Mouse (Mus musculus) left cerebral cortex, adult 11 months (tissue): ENCODE measurements around the gene Selenoo.

Source experiments
- DNase-seq: peaks from one replicate; pipeline ENCODE4 v3.0.0; 2022; ENCODE audit warnings: low spot score

Selenoo gene

GRCm38 (mm10) chr15:89088607-89089247 is at the start of gene Selenoo:
Selenoo (plus strand) TSS chr15:89089084.
- peak; percentile 78 for DNase-seq

DNA sequence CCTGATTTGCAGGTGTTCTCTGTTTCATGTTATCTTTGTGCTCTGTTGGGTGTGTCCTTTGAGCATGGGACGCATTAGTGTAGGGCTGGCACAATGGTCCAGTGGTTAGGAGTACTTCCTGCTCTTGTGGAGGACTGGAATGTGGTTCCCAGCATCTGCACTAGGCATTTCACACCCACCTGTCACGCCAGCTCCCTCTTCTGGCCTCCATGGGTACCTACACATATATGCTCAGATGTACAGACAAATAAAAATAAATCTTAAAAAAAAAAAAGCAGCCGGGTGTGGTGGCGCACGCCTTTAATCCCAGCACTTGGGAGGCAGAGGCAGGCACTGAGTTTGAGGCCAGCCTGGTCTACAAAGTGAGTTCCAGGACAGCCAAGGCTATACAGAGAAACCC is 44.5 kb upstream of the Selenoo start:
- DNase-seq = no peak

DNA sequence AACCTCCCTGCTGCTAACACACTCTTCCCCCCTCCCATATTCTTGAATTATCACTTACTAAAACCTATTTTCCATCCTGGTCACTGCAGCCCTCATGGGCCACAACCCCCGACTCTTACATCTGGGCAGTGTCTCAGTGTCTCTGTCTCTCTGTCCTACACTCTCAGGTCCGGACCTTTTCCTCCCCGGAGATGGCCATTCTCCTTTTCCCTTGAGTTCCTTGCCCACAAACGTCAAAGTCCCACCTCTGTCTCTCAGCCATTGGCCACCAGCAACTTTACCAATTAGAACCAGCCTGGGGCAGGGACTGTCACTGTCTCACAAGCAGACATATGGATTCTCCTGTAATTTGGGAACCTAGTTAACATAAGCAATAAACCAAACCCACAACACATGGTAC is 42.5 kb upstream of the Selenoo start:
- no peak for DNase-seq

DNA sequence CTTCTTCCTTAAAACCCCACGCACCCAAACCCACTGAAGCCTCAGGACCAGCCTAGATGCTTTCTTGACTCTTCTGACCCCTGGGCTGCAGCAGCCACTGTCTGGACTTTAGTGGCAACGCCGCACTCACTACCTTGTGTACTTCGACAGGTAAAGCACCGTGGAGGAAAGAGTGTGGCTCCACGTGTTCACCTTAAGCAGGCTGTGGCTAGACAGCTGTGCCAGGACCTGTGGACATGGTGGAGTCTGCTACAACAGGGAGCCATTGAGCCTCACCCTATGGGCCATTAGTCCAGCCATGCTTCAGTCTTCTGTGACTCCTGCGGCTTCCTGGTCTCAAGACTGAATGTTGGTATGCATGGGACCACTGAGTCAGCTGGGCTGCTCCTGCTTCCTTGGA is 34.2 kb upstream of the Selenoo start:
- DNase-seq = no peak

- no peak for DNase-seq
Observed at GRCm38 (mm10) chr15:89058736-89059135, 30.1 kb upstream of the Selenoo start.

DNA sequence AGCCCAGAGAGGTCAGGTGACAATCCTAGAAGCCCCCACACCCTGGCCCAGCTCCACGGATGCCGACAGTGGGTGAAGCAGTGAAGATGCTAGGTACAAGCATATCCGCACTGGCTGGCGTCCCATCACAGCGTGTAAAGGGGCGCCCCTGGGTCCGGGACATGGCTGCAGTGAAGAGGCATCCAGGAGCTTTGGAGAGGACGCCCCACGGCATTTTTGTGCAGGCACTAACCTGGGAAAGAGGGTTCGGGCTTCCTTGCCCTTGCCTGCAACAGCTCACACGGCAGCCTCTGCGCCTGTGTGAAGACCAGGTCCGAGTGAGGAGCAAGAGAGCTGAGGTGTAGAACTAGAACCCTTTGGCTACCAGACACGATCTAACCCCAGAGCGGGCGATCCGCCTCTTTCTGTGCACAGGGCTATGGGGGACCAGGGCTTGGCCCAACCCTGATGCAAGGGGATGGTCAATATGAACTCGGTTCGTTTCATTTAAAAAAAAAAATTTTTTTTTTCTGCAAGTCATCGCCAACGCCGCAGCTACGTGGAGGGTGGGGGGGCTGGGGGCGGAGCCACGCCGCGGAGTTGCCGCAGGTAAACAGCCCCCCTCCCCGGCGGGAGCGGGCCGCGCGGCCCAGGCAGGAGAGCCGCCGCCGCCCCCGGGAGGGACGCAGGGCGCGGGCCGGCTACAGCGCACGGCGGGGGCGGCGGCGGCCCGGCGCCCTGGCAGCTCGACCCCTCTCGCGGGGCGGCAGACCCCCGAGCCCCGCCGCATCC is 29.5 kb upstream of the Selenoo start, which contains the start of gene Panx2:
Gene Panx2, plus strand, starts transcription at position 574 of the 771 bp plus-strand sequence.
- DNase-seq = no peak

DNA sequence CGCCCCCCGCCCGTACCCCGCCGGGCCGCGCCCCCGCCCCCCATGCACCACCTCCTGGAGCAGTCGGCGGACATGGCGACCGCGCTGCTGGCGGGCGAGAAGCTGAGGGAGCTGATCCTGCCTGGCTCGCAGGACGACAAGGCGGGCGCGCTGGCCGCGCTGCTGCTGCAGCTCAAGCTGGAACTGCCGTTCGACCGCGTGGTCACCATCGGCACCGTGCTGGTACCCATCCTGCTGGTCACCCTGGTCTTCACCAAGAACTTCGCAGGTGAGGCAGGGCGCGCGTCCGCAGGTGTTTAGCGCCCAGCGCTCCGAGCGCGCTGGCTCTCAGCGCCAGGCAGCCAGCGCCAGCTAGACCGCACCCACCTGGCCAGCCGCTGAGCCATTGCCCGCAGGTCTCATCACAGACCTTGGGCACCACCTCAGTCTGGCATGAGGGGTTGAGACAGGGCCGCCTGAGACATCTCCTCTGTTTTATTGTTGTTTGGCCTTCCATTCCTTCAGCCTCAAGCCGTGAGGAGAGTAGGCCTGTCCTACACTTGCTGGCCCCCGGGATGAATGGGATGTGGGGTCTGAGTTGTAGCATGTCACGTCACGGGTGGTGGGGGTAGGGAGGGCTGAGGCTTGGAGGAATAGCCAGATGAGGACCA is 28.7 kb upstream of the Selenoo start:
- no peak for DNase-seq

GRCm38 (mm10) chr15:89060811-89061460 is 27.9 kb upstream of the Selenoo start:
- DNase-seq = no peak

DNA sequence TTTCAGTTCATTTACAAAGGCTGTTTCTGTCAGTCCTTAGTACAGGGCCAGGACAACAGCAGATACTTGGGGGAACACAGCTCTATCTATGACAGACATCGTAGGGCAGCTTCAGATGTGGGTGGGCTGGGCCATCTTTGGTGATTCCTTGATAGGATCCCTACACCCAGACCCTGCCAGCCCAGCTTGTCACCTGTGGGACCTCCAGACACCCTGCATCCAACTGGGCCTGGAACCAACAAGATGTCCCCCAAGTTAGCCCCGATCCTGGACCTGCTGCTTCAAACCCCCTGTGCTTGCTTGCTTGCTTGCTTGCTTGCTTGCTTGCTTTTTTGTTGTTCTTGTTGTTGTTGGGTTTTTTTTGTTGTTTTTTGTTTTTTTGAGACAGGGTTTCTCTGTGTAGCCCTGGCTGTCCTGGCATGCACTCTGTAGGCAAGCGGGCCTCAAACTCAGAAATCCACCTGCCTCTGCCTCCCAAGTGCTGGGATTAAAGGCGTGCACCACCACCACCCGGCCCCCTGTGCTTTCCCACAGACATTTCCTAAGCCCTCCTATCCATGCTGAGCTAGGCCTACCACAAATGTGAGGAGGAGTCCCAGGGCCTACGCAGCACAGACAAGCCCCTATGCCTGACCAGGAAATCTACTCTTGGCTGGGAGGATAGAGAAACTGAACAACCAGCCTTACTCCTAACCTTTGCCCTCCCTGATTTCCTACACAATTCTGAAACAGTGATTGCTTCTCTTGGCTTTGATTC is 26.9 kb upstream of the Selenoo start:
- no peak for DNase-seq

DNA sequence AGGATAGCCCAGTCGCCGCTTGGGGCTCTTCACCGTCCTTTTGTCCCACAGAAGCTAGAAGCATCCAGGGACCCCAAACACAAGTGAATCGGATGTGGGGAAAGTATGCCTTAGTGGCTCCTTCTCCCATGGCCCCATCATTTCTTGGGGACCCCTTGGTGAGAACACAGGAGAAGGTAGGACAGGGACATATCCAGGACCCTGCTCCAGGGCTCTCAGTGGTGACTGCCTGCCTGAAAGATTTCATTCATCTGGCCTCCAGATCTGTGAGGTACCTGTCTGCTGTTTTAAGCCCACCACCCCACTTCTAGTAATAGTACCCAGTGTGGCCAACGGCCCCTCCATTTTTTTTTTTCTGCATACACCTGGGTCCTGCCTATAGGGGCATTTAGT is 26.4 kb upstream of the Selenoo start:
- DNase-seq = no peak

DNA sequence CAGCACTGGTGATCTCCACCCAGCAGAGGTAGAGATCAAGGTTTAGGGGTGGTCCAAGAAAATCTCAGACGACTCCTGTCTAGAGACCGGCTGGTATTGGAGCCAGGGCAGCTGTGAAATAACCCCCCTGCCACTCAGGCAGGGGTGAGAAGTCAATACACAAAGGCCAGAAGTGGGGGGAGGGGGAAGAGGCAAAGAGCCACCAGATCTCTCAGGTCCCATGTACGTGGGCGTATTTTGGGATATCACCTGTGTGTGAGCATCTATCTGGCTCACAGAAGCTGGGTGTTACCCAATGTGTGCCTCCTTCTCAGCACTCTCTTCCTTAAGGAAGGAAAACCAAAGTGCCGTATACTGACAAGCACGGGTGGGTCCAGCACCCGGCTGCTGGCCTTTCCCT is 25.9 kb upstream of the Selenoo start:
- no peak for DNase-seq

GRCm38 (mm10) chr15:89063536-89063935 is 25.3 kb upstream of the Selenoo start:
- DNase-seq = no peak

DNA sequence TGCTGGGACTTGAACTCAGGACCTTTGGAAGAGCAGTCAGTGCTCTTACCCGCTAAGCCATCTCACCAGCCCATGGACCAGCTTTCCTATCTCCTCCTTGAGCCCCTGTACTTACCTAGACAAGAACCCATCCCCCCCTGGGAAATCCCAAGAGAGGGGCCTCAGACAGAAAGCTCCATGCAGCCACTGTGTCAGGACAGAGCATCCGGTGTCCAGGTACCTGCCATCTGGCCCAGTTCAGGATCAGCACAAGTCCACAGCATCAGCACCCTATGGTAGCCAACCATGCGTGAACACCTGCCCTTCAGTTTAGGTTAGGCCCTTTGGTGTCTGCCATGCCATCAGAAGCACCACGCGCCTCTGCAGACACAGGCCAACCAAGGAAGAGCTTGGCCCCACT is 24.0 kb upstream of the Selenoo start:
- no peak for DNase-seq

DNA sequence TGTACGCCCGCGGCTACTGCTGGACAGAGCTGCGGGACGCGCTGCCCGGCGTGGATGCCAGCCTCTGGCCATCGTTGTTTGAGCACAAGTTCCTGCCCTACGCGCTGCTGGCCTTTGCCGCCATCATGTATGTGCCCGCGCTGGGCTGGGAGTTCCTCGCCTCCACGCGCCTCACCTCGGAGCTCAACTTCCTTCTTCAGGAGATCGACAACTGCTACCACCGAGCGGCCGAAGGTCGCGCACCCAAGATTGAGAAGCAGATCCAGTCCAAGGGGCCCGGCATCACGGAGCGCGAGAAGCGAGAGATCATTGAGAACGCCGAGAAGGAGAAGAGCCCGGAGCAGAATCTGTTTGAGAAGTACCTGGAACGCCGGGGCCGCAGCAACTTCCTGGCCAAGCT is 21.3 kb upstream of the Selenoo start:
- no peak for DNase-seq

DNA sequence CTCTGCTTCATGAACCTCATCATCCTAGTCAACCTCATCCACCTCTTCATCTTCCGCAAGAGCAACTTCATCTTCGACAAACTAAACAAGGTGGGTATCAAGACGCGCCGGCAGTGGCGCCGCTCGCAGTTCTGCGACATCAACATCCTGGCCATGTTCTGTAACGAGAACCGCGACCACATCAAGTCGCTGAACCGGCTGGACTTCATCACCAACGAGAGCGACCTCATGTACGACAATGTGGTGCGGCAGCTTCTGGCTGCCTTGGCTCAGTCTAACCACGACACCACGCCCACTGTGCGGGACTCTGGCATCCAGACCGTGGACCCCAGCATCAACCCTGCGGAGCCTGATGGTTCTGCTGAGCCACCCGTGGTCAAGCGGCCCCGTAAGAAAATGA is 20.7 kb upstream of the Selenoo start:
- no peak for DNase-seq

GRCm38 (mm10) chr15:89069336-89069840 is 19.5 kb upstream of the Selenoo start:
- DNase-seq = no peak

DNA sequence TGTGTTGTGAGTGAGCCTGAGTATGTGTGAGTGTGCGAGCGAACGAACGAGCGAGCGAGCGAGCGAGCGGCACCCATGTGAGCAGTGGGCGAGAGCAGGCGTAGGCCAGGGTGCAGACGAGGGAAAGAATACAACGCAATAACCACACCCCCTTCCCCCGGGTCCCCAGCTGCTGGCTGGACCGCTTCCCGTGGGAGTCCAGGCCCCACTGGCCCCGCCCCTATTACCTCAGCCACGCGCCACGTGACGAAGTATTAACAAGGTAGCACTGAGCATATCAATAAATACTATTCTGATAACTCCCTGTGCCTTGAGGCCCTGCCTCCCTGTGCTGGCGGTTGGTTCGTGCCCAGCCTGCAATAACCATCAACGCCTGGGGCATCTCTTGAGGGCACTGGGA is 18.3 kb upstream of the Selenoo start:
- no peak for DNase-seq

DNA sequence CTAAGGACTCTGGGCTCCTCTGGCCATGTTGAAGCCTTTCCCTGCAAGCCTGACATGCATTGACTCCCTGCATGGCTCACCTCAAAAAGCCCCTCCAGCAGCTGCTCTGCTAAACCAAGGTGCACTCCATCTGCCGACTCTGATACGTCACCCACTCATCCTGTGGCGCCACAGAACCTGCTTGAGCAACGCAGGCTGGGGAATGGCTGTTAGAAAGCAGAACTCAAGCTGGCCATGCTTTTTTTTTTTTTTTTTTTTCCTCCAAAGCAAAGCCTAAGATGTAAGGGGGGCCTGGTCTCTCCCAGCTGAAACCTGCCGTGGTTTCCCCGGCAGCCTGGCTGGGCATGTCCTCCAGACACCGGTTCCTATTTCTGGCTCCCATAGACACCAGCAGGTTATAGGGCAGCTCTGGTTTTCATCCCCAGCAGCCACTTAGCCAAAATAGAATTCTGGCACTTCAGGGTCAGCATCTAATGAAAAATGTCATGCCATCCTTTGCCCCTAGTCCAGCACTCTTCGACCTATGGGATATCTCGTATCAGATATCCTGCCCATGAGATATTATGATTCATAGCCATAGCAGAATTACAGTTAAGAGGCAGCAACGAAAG is 14.8 kb upstream of the Selenoo start:
- DNase-seq = no peak

DNA sequence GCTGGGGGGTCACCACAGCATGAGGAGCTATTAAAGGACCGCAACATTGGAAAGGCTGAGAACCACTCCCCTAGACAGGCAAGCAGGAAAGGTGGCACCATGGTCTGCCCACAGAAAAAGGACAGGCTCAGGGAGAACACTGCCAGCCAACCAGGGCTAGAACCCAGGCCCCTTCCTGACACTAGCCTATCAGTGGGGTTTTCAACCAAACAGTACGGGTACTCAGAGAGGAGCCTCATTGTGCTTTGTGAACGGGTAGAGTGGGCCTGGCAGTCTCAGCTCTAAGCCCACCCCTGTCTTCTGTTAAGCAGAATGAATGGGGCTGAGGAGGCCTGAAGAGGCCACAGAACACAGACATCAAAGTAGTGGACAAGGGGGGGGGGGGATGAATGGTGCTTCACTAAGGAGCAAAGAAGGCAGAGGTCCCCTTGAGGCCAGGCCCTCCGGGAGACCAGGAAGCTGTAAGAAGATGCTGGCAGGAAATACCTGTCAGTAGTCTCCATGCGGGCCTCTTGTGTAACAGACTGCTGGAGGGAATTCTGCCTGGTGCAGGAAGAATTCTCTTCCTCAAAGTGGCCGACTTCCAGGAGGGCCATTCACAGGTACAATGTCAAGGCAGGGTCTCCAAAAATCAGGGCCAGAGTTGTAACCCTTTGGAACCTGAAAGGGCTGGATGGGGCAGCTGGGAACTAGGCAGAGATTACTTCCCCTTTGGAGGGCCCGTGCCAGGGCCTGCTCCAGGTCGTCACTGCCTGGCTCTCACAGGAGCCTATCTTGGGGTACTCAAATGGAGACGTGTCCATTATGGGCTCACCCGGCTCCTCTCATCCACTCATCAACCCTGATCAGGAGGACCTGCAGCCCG is 14.0 kb upstream of the Selenoo start, which contains the start of gene Trabd:
Gene Trabd, plus strand, starts transcription at position 512 of the 865 bp plus-strand sequence.
- no peak for DNase-seq

DNA sequence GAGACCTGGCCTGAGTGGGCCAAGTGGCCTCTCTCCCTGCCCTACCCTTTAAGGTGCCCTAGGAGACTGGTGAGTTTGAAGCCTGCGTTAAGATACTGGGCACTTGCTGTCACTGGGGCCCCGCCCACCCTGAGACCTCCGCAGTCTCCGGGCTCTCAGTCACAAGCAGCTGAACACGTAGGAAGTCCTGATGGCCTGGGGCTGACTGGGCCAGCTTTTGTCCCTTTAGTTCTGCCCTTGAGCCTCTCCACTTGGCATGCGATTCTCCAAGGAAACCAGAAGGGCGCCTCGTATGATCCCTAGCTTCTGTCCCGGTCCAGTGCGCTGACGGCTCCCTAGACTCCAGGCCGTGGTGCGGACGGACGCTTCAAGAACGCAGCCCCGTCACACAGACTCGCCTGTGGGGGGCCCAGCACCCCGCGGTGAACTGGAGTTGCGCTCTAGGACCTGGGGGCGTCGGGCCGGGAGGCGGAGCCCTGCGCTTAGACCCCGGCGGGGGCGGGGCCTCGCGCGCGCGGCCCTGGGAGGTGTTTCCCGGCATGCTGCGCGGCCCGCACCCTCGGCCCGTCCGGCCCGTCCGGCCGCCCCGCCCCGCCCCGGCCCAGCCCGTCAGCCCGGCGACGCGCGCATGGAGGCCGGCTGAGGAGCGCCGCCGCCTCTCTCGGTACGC is 13.3 kb upstream of the Selenoo start:
- DNase-seq = peak; percentile 68
